Mouse (Mus musculus): ENCODE measurements around the gene Nme7.

- TF ChIP-seq POLR2A (IDR thresholded peaks at IDR 0.05; ENCODE audit: insufficient read length, low read depth) (no peak), CEBPB (IDR thresholded peaks at IDR 0.05; ENCODE audit: insufficient read depth, poor library complexity, severe bottlenecking) (no peak), MAX (IDR thresholded peaks at IDR 0.05; ENCODE audit: low read depth) (no peak), E2F4 (IDR thresholded peaks at IDR 0.05; ENCODE audit: insufficient read depth) (no peak), MYOD1 (IDR thresholded peaks at IDR 0.05; ENCODE audit: control insufficient read depth in 1 of 3, insufficient read length in 2 of 3, low read depth in 2 of 3) (no peak), MYOG (IDR thresholded peaks at IDR 0.05; ENCODE audit: control insufficient read depth in 1 of 3, insufficient read depth in 1 of 3, insufficient read length in 2 of 3, low read depth in 2 of 3) (no peak)
Measured at GRCm38 (mm10) chr1:164326600-164327155, 22.8 kb downstream of the Nme7 start.

All from myocyte (in vitro differentiated cells).